Mouse (Mus musculus): ENCODE measurements at regions not wholly inside any gene's neighbourhood (a gene's known extent, or its start where the extent isn't known, plus 50 kb on each side); places are given as distances from the start of the nearest gene placed in this dataset.

DNA sequence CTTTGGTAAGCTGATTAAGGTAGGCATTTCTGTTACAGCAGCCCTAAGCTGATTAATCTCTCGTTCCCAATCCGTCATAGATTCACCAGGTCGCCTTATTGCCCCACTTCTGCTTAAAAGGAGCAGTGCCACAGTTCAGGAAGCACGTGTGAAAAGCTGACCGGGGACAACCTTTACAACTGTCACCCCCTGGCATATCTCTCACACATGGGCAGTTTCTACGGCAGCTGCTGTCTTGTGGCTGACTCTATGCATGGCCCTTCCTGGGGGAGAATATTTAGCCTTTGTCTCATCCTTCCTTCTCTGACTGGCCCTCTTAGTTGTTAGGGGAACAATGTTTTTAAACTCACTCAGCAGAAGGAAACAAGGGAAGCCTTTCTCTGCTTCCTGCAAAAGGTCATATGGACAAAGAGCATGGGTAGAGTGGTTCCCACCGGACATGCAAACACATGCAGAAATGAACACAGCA is 290.9 kb upstream of the Rnaseh2b start:
- no peak overlapping the region for H3K4me3 ChIP-seq (ENCODE audit: low read depth, low read length)
- 44% methylated on average over 7 of the region's 7 CpGs for WGBS
- no peak overlapping the region for H3K27ac ChIP-seq (replicated peaks; ENCODE audit: low read depth, low read length)
- no peak overlapping the region for H3K9ac ChIP-seq (ENCODE audit: low read depth, low read length)
- no peaks in the 10 kb centered on the region for H3K9me3 ChIP-seq (ENCODE audit: control insufficient read depth, low read length)
- peaks cover 12% of the 10 kb centered on the region for H3K4me1 ChIP-seq (ENCODE audit: control insufficient read depth, insufficient read depth, low read length)
- H3K4me2 ChIP-seq (ENCODE audit: low read depth, low read length): no peak overlapping the region
- peak; percentile 47 for DNase-seq (ENCODE audit: low spot score)
- no peaks in the 10 kb centered on the region for H3K36me3 ChIP-seq (ENCODE audit: control insufficient read depth, insufficient read depth, low read length)
- ATAC-seq (ENCODE audit: low read depth): peak; percentile 22; the same call in 1 of the 2 replicates
- no peaks in the 10 kb centered on the region for H3K27me3 ChIP-seq (replicated peaks; ENCODE audit: control insufficient read depth, insufficient read depth, low read length)

DNA sequence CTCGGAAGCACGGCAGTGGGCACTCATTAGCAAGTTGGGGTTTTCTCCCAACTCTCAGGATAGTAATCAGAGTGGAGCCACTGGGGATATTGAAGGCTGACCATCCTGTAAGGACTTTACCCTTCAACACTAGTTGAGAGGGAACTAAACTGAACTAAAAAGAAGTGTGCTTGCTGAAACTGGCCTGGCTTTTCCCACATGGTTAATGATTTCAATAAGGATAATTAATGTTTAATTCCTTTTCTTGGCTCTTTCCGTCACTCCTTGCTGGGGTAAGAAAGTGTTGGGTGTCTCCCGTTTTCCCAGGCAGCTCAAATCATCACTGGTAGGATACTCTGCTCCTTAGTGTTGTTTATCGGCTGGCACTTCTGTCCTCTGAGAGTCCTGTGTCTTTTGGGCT is 290.3 kb upstream of the Rnaseh2b start:
- Histone ChIP-seq H3K36me3 (ENCODE audit: control insufficient read depth, insufficient read depth, low read length) (no peaks in the 10 kb centered on the region), H3K4me3 (ENCODE audit: low read depth, low read length) (no peak overlapping the region), H3K4me1 (ENCODE audit: control insufficient read depth, insufficient read depth, low read length) (peaks cover 12% of the 10 kb centered on the region), H3K9me3 (ENCODE audit: control insufficient read depth, low read length) (no peaks in the 10 kb centered on the region), H3K4me2 (ENCODE audit: low read depth, low read length) (no peak overlapping the region), H3K27ac (replicated peaks; ENCODE audit: low read depth, low read length) (no peak overlapping the region), H3K27me3 (replicated peaks; ENCODE audit: control insufficient read depth, insufficient read depth, low read length) (no peaks in the 10 kb centered on the region), H3K9ac (ENCODE audit: low read depth, low read length) (no peak overlapping the region)
- WGBS: 59% methylated on average over 5 of the region's 5 CpGs
- ATAC-seq (ENCODE audit: low read depth) (no peak), DNase-seq (ENCODE audit: low spot score) (no peak)

DNA sequence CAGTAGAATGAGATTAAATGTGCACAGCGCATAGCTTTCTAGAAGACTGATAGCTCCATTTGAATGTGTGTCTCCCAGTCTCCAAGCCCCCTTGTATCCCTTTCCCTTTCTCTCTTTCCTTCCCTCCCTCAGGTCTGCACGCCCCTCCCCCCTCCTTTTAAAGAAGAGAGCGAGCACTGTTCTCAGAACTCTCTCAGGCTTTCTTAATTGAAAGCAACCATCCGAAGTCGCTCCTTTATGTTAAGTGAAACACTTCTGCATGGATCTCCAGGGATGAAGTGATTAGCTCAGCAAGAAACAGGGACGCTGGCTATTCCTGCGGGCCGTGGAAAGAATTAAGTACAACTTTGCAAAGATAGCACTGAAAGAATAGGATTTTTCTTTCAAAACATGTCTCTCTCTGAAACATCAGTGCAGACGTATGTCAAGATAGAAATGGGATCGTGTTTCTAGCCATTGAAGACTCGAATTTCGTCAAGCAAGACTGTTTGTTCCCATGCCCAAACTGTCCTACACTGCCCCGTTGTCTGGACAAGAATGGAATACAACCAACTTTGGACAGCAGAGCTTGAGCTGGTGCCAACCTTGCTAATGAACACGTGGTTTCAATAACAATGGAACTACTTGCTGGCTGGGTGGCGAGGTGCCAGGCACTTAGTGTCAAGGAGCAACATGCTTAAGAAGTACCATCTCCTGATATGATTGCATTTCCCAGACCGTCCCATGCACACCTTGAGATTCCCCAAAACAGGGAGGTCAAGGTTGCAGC is 289.2 kb upstream of the Rnaseh2b start:
- Histone ChIP-seq H3K4me1 (ENCODE audit: control insufficient read depth, insufficient read depth, low read length) (peaks cover 12% of the 10 kb centered on the region), H3K27me3 (replicated peaks; ENCODE audit: control insufficient read depth, insufficient read depth, low read length) (no peaks in the 10 kb centered on the region), H3K4me2 (ENCODE audit: low read depth, low read length) (peak overlapping the region; percentile 31), H3K27ac (replicated peaks; ENCODE audit: low read depth, low read length) (peak overlapping the region; percentile 52; the same call in 1 of the 2 replicates), H3K9me3 (ENCODE audit: control insufficient read depth, low read length) (no peaks in the 10 kb centered on the region), H3K9ac (ENCODE audit: low read depth, low read length) (no peak overlapping the region), H3K36me3 (ENCODE audit: control insufficient read depth, insufficient read depth, low read length) (no peaks in the 10 kb centered on the region), H3K4me3 (ENCODE audit: low read depth, low read length) (no peak overlapping the region)
- peak; percentile 60; the same call in 1 of the 2 replicates for ATAC-seq (ENCODE audit: low read depth)
- 21% methylated on average over 16 of the region's 16 CpGs for WGBS
- peak; percentile 82 for DNase-seq (ENCODE audit: low spot score)

DNA sequence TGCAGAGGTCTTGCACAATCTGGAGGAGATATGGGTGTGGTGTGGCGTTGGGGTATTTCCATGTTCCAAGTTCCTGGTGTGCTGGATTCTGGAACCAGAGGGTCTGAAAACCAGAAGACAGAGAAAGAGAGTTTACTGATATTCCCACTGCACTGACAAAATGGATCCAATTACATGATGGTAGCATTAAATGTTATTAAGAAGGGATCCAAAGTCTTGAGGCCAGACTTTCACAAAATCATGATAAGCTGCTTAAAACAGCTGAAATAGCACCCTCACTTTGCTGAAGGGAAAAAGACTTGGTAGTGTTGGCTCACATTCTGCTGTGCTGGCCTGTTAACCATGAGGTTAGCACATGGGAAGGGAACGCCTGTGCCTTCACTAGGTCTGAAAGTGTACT is 288.6 kb upstream of the Rnaseh2b start:
- DNase-seq (ENCODE audit: low spot score): peak; percentile 57
- Histone ChIP-seq H3K4me1 (ENCODE audit: control insufficient read depth, insufficient read depth, low read length) (peaks cover 12% of the 10 kb centered on the region), H3K27ac (replicated peaks; ENCODE audit: low read depth, low read length) (no peak overlapping the region), H3K9ac (ENCODE audit: low read depth, low read length) (no peak overlapping the region), H3K36me3 (ENCODE audit: control insufficient read depth, insufficient read depth, low read length) (no peaks in the 10 kb centered on the region), H3K4me2 (ENCODE audit: low read depth, low read length) (no peak overlapping the region), H3K9me3 (ENCODE audit: control insufficient read depth, low read length) (no peaks in the 10 kb centered on the region), H3K27me3 (replicated peaks; ENCODE audit: control insufficient read depth, insufficient read depth, low read length) (no peaks in the 10 kb centered on the region), H3K4me3 (ENCODE audit: low read depth, low read length) (no peak overlapping the region)
- WGBS: 54% methylated on average over 2 of the region's 2 CpGs
- 0 out of 2 replicates have a peak, but pooled peaks have one; percentile 33 for ATAC-seq (ENCODE audit: low read depth)

DNA sequence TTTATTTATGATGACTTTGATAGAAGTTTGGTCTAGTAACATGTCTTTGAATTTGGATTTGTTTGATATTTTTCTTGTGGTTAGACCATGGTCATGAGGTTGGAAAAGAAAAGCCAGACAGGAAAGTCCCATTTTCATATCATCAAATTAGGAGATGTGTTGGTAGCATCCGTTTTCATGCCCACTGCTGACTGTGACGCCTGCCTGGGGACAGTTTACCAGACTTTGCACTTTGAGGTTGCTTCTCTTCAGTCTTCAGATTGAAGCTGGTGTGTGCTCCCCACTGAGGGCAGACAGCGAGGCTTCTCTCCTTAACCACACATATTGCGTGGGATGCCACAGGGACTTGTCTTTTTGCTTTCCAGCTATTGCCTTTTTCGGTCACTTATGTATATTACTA is 283.7 kb upstream of the Rnaseh2b start:
- Histone ChIP-seq H3K9ac (ENCODE audit: low read depth, low read length) (no peak overlapping the region), H3K4me3 (ENCODE audit: low read depth, low read length) (no peak overlapping the region), H3K27ac (replicated peaks; ENCODE audit: low read depth, low read length) (no peak overlapping the region), H3K36me3 (ENCODE audit: control insufficient read depth, insufficient read depth, low read length) (no peaks in the 10 kb centered on the region), H3K4me2 (ENCODE audit: low read depth, low read length) (no peak overlapping the region), H3K4me1 (ENCODE audit: control insufficient read depth, insufficient read depth, low read length) (peaks cover under 1% of the 10 kb centered on the region), H3K27me3 (replicated peaks; ENCODE audit: control insufficient read depth, insufficient read depth, low read length) (no peaks in the 10 kb centered on the region), H3K9me3 (ENCODE audit: control insufficient read depth, low read length) (no peaks in the 10 kb centered on the region)
- WGBS: 95% methylated on average over 5 of the region's 5 CpGs
- no peak for ATAC-seq (ENCODE audit: low read depth)
- DNase-seq (ENCODE audit: low spot score): no peak

DNA sequence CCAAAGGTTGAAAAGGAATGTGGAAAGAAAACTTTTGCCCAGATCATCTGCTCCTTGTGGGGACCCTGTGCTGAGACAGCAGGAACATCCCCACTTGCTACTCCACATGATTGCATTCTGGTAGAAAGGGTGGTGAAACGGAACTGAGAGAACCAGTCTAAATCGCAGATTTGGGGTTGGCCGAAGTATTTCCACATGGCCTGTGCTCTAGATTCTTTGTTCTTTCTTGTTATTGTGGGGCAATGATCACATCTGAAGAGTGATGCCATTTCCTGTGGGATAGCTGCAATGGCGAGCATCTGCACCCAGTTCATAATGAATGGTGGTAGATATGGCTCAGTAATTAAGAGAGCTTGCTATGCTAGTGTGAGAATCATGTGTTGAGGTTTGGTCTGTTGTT is 273.6 kb upstream of the Rnaseh2b start:
- Histone ChIP-seq H3K9me3 (ENCODE audit: control insufficient read depth, low read length) (no peaks in the 10 kb centered on the region), H3K4me1 (ENCODE audit: control insufficient read depth, insufficient read depth, low read length) (peaks cover 5% of the 10 kb centered on the region; the same call in 1 of the 2 replicates), H3K9ac (ENCODE audit: low read depth, low read length) (no peak overlapping the region), H3K4me2 (ENCODE audit: low read depth, low read length) (no peak overlapping the region), H3K27ac (replicated peaks; ENCODE audit: low read depth, low read length) (no peak overlapping the region), H3K4me3 (ENCODE audit: low read depth, low read length) (no peak overlapping the region), H3K27me3 (replicated peaks; ENCODE audit: control insufficient read depth, insufficient read depth, low read length) (no peaks in the 10 kb centered on the region), H3K36me3 (ENCODE audit: control insufficient read depth, insufficient read depth, low read length) (no peaks in the 10 kb centered on the region)
- DNase-seq (ENCODE audit: low spot score) (no peak), ATAC-seq (ENCODE audit: low read depth) (no peak)
- WGBS: 81% methylated on average over 4 of the region's 4 CpGs

DNA sequence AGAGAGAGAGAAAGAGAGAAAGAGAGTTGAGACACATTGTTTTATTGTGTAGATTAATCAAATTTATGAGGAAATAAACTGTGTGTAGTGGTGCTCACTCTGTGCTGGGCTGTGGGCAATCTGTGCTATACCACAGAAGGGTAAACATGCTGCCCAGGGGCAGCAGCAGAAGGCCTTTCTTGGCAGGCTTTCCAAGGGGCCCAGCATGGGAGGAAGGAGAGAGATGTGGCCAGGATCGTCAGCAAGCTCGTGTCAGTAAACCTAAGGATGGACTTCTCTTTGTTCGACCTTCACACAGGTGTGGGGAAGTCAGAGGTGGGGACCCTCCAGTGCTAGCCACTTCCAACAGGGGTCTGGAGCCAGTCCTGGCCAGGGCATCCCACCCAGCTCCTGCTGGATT is 271.4 kb upstream of the Rnaseh2b start:
- no peak overlapping the region for H3K4me3 ChIP-seq (ENCODE audit: low read depth, low read length)
- H3K36me3 ChIP-seq (ENCODE audit: control insufficient read depth, insufficient read depth, low read length): no peaks in the 10 kb centered on the region
- peaks cover 5% of the 10 kb centered on the region; the same call in 1 of the 2 replicates for H3K4me1 ChIP-seq (ENCODE audit: control insufficient read depth, insufficient read depth, low read length)
- H3K27ac ChIP-seq (replicated peaks; ENCODE audit: low read depth, low read length): no peak overlapping the region
- H3K4me2 ChIP-seq (ENCODE audit: low read depth, low read length): no peak overlapping the region
- no peaks in the 10 kb centered on the region for H3K27me3 ChIP-seq (replicated peaks; ENCODE audit: control insufficient read depth, insufficient read depth, low read length)
- WGBS: 70% methylated on average over 3 of the region's 3 CpGs
- H3K9ac ChIP-seq (ENCODE audit: low read depth, low read length): no peak overlapping the region
- ATAC-seq (ENCODE audit: low read depth): no peak
- H3K9me3 ChIP-seq (ENCODE audit: control insufficient read depth, low read length): no peaks in the 10 kb centered on the region
- no peak for DNase-seq (ENCODE audit: low spot score)

DNA sequence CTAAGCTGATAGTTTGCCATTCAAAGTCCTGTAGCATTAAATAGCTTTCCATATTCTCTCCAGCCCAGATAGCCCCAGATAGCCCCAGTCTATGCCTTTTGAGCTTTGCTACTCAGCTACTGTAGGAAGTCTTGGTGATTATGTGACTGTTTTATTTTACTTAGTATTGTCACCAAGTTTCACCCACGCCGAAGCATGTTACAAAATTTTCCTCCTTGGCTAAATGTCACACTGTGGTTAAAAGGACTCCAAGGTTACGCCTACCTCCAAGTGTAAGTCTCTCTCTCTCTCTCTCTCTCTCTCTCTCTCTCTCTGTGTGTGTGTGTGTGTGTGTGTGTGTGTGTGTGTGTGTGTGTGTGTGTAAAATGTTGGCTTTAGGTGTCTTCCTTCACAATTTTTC is 270.2 kb upstream of the Rnaseh2b start:
- no peak overlapping the region for H3K27ac ChIP-seq (replicated peaks; ENCODE audit: low read depth, low read length)
- H3K36me3 ChIP-seq (ENCODE audit: control insufficient read depth, insufficient read depth, low read length): no peaks in the 10 kb centered on the region
- no peak overlapping the region for H3K4me2 ChIP-seq (ENCODE audit: low read depth, low read length)
- no peaks in the 10 kb centered on the region for H3K27me3 ChIP-seq (replicated peaks; ENCODE audit: control insufficient read depth, insufficient read depth, low read length)
- no peak overlapping the region for H3K9ac ChIP-seq (ENCODE audit: low read depth, low read length)
- no peak overlapping the region for H3K4me3 ChIP-seq (ENCODE audit: low read depth, low read length)
- no peak for DNase-seq (ENCODE audit: low spot score)
- H3K9me3 ChIP-seq (ENCODE audit: control insufficient read depth, low read length): no peaks in the 10 kb centered on the region
- 93% methylated on average over 3 of the region's 3 CpGs for WGBS
- H3K4me1 ChIP-seq (ENCODE audit: control insufficient read depth, insufficient read depth, low read length): peaks cover 5% of the 10 kb centered on the region; the same call in 1 of the 2 replicates
- no peak for ATAC-seq (ENCODE audit: low read depth)

DNA sequence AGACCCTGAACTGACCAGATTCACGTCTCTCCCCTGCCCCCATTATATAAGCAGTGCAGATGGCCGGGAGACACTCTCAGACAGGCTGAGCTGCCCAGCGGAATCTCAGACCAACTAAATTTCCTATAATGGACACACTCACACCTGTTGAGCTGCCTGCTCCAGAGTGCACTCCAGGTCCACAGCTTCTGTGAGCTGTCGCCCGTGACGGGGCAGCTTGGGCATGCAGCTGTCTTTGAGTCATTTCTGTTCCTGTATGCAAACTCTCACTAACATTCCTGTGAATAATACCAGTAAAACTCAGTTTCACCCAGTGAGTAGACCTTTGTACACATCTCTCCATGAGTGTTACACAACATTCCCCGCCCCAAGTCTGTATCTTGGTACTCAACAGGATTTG is 269.4 kb upstream of the Rnaseh2b start:
- H3K4me2 ChIP-seq (ENCODE audit: low read depth, low read length): no peak overlapping the region

More for the DNA sequence above, 269.4 kb upstream of the Rnaseh2b start:
- Histone ChIP-seq H3K36me3 (ENCODE audit: control insufficient read depth, insufficient read depth, low read length) (no peaks in the 10 kb centered on the region), H3K4me3 (ENCODE audit: low read depth, low read length) (no peak overlapping the region), H3K27ac (replicated peaks; ENCODE audit: low read depth, low read length) (no peak overlapping the region), H3K4me1 (ENCODE audit: control insufficient read depth, insufficient read depth, low read length) (peaks cover 5% of the 10 kb centered on the region; the same call in 1 of the 2 replicates), H3K9me3 (ENCODE audit: control insufficient read depth, low read length) (no peaks in the 10 kb centered on the region), H3K27me3 (replicated peaks; ENCODE audit: control insufficient read depth, insufficient read depth, low read length) (no peaks in the 10 kb centered on the region), H3K9ac (ENCODE audit: low read depth, low read length) (no peak overlapping the region)
- 74% methylated on average over 7 of the region's 7 CpGs for WGBS
- DNase-seq (ENCODE audit: low spot score) (peak; percentile 23), ATAC-seq (ENCODE audit: low read depth) (no peak)

All from embryonic facial prominence, embryonic 14.5 days (tissue).